Mouse (Mus musculus): Measurements from ENCODE around the gene Spib. TPM values are rescaled to one million over a fixed set of nuclear protein-coding genes. Genes with fewer than 3 reads are reported as not detected.
A peak's percentile ranks its signal among the peaks of the same experiment; 100 is the strongest.

Spib gene
- polyA plus RNA-seq, 1 experiment from 2014 or later = not detected

DNA sequence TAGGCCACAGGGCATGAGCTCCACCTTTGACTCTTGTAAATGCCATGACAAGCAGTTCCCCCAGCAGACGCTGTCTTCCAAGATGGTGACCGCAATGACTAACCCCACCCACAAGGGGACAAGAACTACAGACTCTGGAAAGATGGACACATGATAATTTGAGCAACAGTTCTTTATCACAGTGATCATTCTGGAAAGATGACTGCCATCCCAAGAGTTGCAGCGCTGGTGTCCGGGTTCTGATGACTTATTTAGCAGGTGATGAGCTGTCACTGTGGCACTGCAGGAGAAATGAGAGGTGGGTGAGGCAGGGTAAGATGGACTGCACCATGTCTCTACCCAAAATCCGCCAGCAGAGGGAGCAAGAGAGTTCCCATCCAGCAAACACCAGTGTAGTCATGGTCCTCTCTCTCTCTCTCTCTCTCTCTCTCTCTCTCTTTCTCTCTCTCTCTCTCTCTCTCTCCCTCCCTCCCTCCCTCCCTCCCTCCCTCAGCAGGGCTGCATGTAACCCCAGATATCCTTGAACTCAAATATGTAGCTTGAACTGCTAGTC is 30.2 kb downstream of the Spib start:
- Histone ChIP-seq H3K4me1 (replicated peaks) (peaks cover 12% of the 10 kb centered on the region; the same call in 1 of the 2 replicates), H3K27ac (no peak overlapping the region), H3K36me3 (peaks cover 6% of the 10 kb centered on the region; the same call in 1 of the 2 replicates), H3K4me3 (no peak overlapping the region), H3K9me3 (no peaks in the 10 kb centered on the region), H3K27me3 (ENCODE audit: insufficient read depth, poor library complexity, severe bottlenecking) (peaks cover 19% of the 10 kb centered on the region)
- WGBS = 39% methylated on average over 5 of the region's 5 CpGs
- peak; percentile 73 for DNase-seq (ENCODE audit: low spot score)

DNA sequence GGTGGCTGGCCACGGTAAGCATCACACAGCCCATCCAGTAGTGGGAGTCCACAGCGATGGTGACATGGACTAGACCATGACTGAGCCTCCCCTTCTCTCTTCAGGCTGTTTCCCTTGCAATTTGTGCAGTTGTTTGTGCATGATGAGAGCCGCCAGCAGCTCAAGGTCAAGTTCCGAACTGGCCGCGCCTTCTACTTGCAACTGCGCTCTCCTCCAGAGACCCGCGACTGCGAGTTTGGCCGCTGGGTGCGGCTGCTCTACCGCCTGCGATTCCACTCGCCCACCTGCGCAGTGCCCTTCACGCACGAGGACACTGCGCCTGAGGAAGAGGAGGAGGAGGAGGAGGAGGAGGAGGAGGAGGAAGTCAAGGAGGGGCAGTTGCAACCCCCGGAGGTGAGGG is 31.8 kb downstream of the Spib start:
- no peaks in the 10 kb centered on the region for H3K9me3 ChIP-seq
- no peak overlapping the region for H3K4me3 ChIP-seq
- no peak overlapping the region for H3K27ac ChIP-seq
- DNase-seq (ENCODE audit: low spot score) = no peak
- H3K36me3 ChIP-seq = peaks cover 6% of the 10 kb centered on the region; the same call in 1 of the 2 replicates
- H3K4me1 ChIP-seq (replicated peaks) = peaks cover 23% of the 10 kb centered on the region
- WGBS = 60% methylated on average over 20 of the region's 20 CpGs
- H3K27me3 ChIP-seq (ENCODE audit: insufficient read depth, poor library complexity, severe bottlenecking) = peaks cover 19% of the 10 kb centered on the region

DNA sequence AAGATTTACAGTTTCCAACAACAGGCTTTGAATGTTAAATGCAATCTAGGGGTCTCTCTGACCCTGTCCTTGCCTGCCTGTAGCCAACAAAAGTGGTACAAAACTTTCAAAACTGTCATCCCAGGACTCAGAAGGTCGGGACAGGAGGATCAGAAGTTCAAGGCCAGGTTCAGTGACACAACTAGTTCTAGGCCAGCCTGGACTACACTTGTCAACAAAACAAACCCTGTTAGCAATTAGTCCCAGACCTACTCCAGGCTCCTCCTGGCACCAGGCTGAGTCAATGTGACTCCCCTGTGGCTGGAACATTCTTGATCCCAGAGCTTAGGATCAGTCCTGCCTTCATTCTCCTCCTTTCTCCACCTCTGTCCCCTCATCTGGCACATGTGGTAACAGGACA is 32.9 kb downstream of the Spib start:
- Histone ChIP-seq H3K27ac (no peak overlapping the region), H3K36me3 (peaks cover 15% of the 10 kb centered on the region), H3K4me1 (replicated peaks) (peaks cover 29% of the 10 kb centered on the region), H3K9me3 (no peaks in the 10 kb centered on the region), H3K27me3 (ENCODE audit: insufficient read depth, poor library complexity, severe bottlenecking) (peaks cover 19% of the 10 kb centered on the region), H3K4me3 (no peak overlapping the region)
- 83% methylated on average over 1 of the region's 1 CpGs for WGBS
- no peak for DNase-seq (ENCODE audit: low spot score)

DNA sequence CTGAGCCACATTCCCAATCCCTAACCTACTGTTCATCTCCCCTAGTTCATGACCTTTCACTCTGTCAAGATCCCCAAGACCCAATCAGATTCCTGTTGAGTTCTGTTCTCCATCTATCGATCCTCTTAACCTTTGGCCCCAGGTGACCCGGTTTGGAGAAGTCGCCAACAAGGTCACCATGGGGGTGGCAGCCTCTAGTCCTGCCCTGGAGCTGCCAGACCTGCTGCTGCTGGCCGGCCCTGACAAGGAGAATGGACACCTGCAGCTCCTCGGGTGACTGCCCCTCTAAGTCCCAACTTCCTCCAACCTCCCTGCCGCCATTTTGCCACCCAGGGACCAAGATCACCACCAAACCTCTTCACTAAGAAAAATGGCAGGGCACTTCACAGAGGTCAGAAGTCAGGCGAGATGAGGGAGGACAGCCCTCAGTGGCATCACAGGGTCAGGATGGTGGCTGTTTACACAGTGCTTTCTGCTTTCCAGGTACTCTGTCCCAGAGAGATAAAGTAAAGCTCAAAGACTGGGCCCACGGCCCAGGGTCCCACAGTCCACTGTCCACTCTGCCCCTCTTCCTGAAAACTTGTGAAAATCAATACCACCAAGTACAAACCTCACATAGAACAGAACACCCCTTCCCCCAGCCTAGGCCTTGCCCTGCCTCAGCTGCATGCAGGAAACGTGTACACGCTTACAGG is 34.4 kb downstream of the Spib start:
- Histone ChIP-seq H3K36me3 (peaks cover 29% of the 10 kb centered on the region), H3K9me3 (no peaks in the 10 kb centered on the region), H3K4me3 (peak overlapping the region; percentile 89), H3K27ac (peak overlapping the region; percentile 99), H3K4me1 (replicated peaks) (peaks cover 29% of the 10 kb centered on the region), H3K27me3 (ENCODE audit: insufficient read depth, poor library complexity, severe bottlenecking) (peaks cover 19% of the 10 kb centered on the region)
- no peak for DNase-seq (ENCODE audit: low spot score)
- WGBS = 83% methylated on average over 10 of the region's 10 CpGs

DNA sequence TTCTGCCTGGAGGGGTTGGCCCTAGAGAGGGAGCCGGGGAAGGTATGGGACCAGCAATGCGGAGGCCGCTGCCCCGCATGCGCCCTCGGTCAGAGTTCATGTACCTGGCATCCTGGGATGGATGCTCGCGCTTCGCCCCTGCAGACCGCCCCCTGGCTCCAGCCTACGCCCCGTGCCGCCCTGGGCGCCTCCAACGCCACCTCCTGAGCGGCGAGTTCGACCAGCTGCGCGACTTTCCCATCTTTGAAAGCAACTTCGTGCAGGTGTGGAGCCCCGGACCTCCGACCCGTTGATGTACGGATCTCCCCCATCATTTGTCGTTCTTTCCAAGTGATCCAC is 35.1 kb downstream of the Spib start:
- no peak for DNase-seq (ENCODE audit: low spot score)
- H3K4me1 ChIP-seq (replicated peaks) = peaks cover 29% of the 10 kb centered on the region
- no peaks in the 10 kb centered on the region for H3K9me3 ChIP-seq
- H3K36me3 ChIP-seq = peaks cover 37% of the 10 kb centered on the region
- peaks cover 19% of the 10 kb centered on the region for H3K27me3 ChIP-seq (ENCODE audit: insufficient read depth, poor library complexity, severe bottlenecking)
- whole genome bisulfite sequencing = 1% methylated on average over 26 of the region's 26 CpGs
- H3K4me3 ChIP-seq = peak overlapping the region; percentile 89
- H3K27ac ChIP-seq = peak overlapping the region; percentile 99

DNA sequence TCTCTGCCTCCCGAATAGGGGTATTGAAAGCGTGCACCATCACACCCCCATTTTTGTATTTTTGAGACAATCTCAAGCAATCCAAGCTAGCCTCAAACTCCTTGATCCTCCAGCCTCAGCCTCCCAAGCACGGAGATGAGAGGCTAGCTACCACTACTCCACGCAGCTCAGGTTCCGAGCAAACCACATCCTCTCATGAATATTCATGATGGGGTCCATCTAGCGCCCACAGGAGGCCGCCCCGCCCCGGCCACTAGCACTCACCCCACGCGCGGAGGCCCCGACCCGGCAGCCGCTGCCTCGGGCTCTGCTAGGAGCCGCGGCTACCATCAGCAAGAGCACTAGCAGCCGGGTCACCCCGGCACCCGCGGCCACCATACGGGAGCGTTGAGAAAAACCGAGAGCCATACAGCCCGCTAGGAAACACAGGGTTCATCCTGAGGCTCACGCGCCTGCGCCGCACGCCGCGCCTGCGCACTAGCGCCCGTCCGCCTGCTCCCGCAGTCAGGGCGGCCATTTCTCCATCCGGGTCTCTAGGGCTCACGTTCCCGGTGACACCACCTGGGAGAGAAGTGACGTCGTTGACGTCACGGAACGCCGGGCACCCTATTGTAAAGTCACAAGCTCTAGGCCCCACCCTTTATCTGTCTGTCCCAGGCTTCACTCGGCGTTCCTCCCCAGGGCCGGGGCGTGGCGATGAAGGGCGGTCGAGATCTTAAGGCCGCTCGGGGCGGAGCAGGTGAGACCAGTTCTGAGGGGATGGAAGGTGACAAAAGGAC is 35.7 kb downstream of the Spib start, which contains the start of the genes Emc10 and Fam71e1:
Gene Emc10, minus strand, starts transcription at position 538 of the 779 bp plus-strand sequence.
Gene Fam71e1, plus strand, starts transcription at position 590 of the 779 bp plus-strand sequence.
- H3K4me1 ChIP-seq (replicated peaks) = peaks cover 29% of the 10 kb centered on the region
- peak within 1 kb of the TSS; percentile 89 for H3K4me3 ChIP-seq
- DNase-seq (ENCODE audit: low spot score) = peak; percentile 99
- peaks cover 19% of the 10 kb centered on the region for H3K27me3 ChIP-seq (ENCODE audit: insufficient read depth, poor library complexity, severe bottlenecking)
- no peaks in the 10 kb centered on the region for H3K9me3 ChIP-seq
- under 1% methylated on average over 58 of the region's 58 CpGs for WGBS
- peak within 1 kb of the TSS; percentile 99 for H3K27ac ChIP-seq
- H3K36me3 ChIP-seq = peaks cover 42% of the 10 kb centered on the region

DNA sequence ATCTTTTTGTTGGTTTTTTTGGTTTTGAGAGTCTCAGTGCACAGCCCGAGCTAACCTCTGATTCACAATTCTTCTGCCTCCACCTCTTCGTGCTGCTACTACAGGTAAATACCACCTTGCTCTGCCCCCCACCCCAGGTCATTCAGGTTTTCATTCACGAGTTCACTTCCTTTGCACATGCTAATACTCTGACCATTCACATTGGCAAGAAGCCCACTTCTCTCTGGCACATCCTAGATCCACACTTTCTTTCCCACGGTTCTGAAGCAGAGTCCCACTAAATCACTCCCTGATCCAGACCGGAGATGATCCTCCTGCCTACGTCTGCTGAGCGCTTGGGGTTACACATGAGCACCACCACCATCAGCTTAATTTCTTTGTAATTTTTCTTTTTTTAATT is 36.8 kb downstream of the Spib start:
- H3K27me3 ChIP-seq (ENCODE audit: insufficient read depth, poor library complexity, severe bottlenecking) = peaks cover 11% of the 10 kb centered on the region; the same call in 1 of the 2 replicates
- no peaks in the 10 kb centered on the region for H3K9me3 ChIP-seq
- WGBS = 92% methylated on average over 7 of the region's 7 CpGs
- H3K4me1 ChIP-seq (replicated peaks) = peaks cover 29% of the 10 kb centered on the region
- H3K4me3 ChIP-seq = peak overlapping the region; percentile 89
- no peak for DNase-seq (ENCODE audit: low spot score)
- H3K27ac ChIP-seq = peak overlapping the region; percentile 99; the same call in 1 of the 2 replicates
- peaks cover 53% of the 10 kb centered on the region for H3K36me3 ChIP-seq

DNA sequence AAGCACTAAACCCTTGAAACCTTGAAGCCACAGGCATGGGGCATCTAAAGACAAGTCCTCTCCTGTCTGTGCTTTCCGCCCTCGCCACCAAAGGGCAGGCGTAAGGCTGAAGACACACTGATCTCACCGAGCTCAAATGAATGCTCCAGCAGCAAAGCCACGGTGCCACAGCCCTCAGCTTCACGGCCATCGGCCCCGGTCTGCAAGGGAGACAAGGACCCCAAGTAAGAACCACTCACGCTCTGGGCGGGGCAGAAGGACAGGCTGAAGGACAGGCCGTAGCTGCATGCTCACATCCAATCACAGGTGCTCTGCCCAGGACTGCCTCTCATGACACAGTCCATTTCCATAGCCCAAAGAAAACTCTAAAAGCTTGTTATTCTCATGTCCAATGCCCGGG is 37.2 kb downstream of the Spib start:
- no peak for DNase-seq (ENCODE audit: low spot score)
- Histone ChIP-seq H3K27me3 (ENCODE audit: insufficient read depth, poor library complexity, severe bottlenecking) (0 out of 2 replicates have a peak, but pooled peaks cover 8% of the 10 kb centered on the region), H3K27ac (no peak overlapping the region), H3K4me1 (replicated peaks) (peaks cover 29% of the 10 kb centered on the region), H3K4me3 (peak overlapping the region; percentile 5), H3K9me3 (no peaks in the 10 kb centered on the region), H3K36me3 (peaks cover 57% of the 10 kb centered on the region)
- 93% methylated on average over 12 of the region's 12 CpGs for WGBS

DNA sequence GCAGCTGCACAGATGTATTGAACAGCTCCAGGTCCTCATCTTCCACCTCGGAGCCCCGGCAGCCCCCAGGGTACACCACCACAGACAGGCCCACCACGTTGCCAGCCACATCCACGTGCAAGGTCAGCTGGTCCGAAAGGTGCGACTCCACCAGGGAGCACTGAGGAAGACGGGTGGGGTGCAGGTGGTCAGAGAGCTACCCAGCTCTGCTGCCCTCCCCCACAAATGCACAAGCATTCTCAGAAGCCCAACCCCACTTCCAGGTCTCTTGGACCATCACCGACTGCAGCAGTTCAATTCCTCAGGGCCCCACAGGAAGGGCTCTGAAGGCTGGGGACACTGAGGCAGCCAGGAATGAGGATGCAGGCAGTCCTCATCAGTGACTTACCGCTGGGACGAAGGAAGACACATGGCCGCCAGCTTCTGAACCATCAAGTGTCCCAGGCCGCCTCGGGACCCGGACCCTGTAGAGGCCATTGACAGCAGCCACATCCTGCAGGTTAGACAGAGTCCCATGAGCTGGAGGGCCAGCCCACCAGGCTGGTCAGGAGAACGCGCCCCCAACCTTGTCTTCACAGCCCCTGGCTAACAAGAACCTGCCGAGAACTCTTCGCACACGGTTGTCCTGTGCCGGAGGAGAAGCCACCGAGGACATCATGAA is 39.6 kb downstream of the Spib start:
- peaks cover 29% of the 10 kb centered on the region for H3K4me1 ChIP-seq (replicated peaks)
- H3K36me3 ChIP-seq = peaks cover 72% of the 10 kb centered on the region
- 0 out of 2 replicates have a peak overlapping the region, but pooled peaks have one; percentile 3 for H3K4me3 ChIP-seq
- no peaks in the 10 kb centered on the region for H3K27me3 ChIP-seq (ENCODE audit: insufficient read depth, poor library complexity, severe bottlenecking)
- H3K9me3 ChIP-seq = no peaks in the 10 kb centered on the region
- 94% methylated on average over 21 of the region's 21 CpGs for WGBS
- DNase-seq (ENCODE audit: low spot score) = no peak
- no peak overlapping the region for H3K27ac ChIP-seq

DNA sequence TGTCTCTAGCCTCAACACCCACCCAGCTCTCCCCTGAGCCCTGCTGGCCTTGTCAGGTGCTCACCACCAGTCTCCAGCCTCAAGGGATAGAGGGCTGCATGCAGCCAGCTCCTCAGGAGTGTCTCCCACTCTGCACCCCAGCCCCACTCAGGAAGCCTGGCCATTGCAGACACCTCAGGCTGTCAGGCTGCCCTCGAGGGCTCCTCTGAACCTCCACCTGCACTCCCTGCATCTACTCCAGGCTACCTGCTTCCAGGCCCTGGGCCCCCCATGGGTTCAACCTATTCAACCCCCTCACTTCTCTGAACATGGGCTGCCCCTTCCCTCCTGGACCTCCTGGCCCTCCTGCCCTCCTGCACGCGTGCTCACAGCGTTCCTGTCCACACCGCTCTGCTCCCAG is 40.5 kb downstream of the Spib start:
- no peak overlapping the region for H3K4me3 ChIP-seq
- H3K4me1 ChIP-seq (replicated peaks) = peaks cover 29% of the 10 kb centered on the region
- no peak overlapping the region for H3K27ac ChIP-seq
- DNase-seq (ENCODE audit: low spot score) = no peak
- 96% methylated on average over 5 of the region's 5 CpGs for WGBS
- no peaks in the 10 kb centered on the region for H3K9me3 ChIP-seq
- no peaks in the 10 kb centered on the region for H3K27me3 ChIP-seq (ENCODE audit: insufficient read depth, poor library complexity, severe bottlenecking)
- peaks cover 71% of the 10 kb centered on the region for H3K36me3 ChIP-seq

DNA sequence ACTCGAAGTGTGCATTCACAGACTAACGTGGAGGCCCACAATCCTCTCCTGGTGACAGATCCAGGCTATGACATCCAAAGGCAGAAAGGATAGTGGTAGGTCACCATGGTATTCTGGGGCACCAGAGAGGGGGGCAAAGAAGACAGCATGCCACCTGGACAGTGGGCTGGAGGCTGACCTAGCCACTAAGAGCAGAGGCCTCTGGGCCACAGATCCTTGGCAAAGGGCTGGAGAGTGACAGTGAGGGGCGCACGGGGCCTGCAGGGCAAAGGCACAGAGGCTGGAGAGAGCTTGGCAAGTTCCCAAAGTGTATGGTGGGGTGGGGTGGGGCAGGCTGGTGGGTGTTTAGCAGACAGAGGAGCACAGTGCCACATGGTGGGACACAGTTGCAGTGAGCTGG is 41.6 kb downstream of the Spib start:
- no peak overlapping the region for H3K27ac ChIP-seq
- no peak for DNase-seq (ENCODE audit: low spot score)
- H3K36me3 ChIP-seq = peaks cover 71% of the 10 kb centered on the region
- 98% methylated on average over 4 of the region's 4 CpGs for WGBS
- H3K27me3 ChIP-seq (ENCODE audit: insufficient read depth, poor library complexity, severe bottlenecking) = no peaks in the 10 kb centered on the region
- H3K4me3 ChIP-seq = no peak overlapping the region
- peaks cover 26% of the 10 kb centered on the region for H3K4me1 ChIP-seq (replicated peaks)
- no peaks in the 10 kb centered on the region for H3K9me3 ChIP-seq

DNA sequence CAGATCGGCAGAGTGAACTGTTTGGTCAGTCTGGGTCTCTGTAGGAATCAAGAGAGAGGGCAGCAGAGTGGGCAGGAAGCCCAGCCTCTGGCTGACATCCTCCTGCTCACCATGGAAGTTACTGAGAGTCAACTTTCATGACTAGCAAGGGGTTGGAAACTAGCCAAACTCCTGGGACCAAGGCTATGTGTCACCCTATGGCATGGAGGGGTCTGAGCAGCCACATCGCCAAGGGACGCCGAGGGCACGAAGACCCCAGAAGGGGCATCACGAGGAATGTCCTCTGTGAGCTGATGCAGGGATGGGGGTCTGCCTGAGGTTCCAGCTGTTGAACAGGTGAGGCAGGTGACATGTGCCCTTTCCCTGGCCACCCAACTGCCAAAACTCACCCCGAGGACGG is 43.3 kb downstream of the Spib start:
- WGBS = 96% methylated on average over 8 of the region's 8 CpGs
- Histone ChIP-seq H3K27ac (no peak overlapping the region), H3K4me3 (no peak overlapping the region), H3K36me3 (peaks cover 58% of the 10 kb centered on the region), H3K4me1 (replicated peaks) (peaks cover 17% of the 10 kb centered on the region), H3K9me3 (0 out of 2 replicates have a peak, but pooled peaks cover 3% of the 10 kb centered on the region), H3K27me3 (ENCODE audit: insufficient read depth, poor library complexity, severe bottlenecking) (no peaks in the 10 kb centered on the region)
- DNase-seq (ENCODE audit: low spot score) = no peak
